Mouse (Mus musculus) megakaryocyte-erythroid progenitor cell, adult 5-6 weeks (primary cell): ENCODE data around the gene Atp6v0e. TPM values are rescaled to one million over a fixed set of nuclear protein-coding genes. Genes with fewer than 3 reads are reported as not detected.

Experiments
- ATAC-seq: replicated peaks from 2 replicates; pipeline ENCODE4 v1.8.0; 2016; ENCODE audit warnings: mild to moderate bottlenecking, inconsistent platforms; ENCODE audit not compliant: severe bottlenecking, poor library complexity, low FRiP score, low TSS enrichment
- total RNA-seq, 2 experiments: library from RNA; stranded (forward) in 1 of 2; stranded (reverse) in 1 of 2; fragments of 200-1000, 215-1000 nt in 1 of 2; fragments of >200 nt in 1 of 2; fragmentation: Nextera tagmentation in 1 of 2; gene quantifications; 2 replicates each; pipeline ENCODE4 v1.2.3; 2014 to 2017

Atp6v0e gene
- total RNA-seq, 2 experiments from 2014 or later: 212 to 270 TPM

DNA sequence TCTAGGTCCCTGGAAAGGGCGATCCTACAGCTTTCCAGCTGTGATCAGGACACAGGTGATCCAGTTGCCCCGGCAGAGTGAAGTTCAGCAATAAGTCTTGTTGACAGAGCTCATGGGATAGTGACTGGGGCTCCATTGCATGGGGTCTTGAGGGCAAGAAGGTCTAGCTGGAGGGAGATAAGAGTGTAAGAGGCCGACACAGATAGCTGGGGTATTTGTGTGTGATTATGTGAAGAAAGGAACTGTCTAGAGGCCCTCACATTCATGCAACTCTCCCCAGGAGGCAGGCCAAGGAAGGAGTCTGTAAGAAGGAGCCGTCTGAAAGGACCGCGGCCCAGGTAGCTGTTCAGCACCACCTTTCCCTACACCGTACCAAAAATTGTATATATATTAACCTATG lies 44.0 kb downstream of the Atp6v0e start:
- ATAC-seq: no peak

DNA sequence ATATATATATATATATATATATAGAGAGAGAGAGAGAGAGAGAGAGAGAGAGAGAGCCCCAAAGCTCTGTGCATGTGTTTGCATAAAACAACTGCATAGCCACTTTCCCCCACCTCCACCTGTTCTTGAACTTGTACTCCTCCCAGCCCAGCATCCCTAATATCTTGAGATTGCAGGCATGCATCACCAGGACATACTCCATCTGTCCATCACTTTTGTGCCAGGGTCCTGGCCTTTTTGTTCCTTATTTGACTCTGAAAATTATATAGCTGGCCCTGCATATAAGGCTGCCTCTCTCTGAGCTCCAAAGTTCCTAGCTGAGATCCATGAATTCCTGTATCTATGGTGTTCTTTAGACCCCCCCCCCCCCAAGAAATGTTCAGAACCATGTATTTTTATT lies 45.5 kb downstream of the Atp6v0e start:
- ATAC-seq: no peak

DNA sequence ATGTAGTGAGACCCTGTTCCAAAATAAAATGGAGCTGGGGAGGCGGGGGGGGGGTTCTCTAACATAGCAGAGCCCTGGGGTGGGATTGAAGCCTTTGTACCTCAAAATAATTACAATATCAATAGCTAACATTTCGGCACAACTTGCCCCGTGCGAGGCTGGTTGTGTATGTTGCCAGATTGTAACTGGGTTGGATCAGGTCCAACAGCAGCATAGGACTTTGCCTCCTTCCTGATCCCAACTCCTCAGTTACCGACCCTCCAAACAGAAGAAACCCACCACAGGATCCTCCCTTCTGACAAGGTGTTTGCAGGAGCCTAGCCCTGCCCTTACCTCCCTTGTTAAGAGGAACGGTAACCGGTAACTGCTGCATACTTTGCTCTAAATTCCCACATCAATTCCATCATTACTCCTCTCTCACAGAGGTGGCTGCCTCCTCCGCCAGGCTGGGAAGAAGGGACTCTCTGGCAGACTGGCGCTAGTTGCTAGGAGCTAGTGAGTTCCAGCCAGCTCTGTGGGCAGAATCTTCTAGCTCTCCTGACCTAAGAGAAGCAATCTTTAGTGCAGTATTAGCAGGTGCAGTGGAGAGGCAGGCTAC lies 46.1 kb downstream of the Atp6v0e start:
- ATAC-seq: 0 out of 2 replicates have a peak, but pooled peaks have one; percentile 9

GRCm38 (mm10) chr17:26710049-26710448 lies 47.0 kb downstream of the Atp6v0e start:
- peak; percentile 74 for ATAC-seq

GRCm38 (mm10) chr17:26715271-26715758 lies 52.3 kb downstream of the Atp6v0e start, which contains the start of gene Crebrf:
Crebrf (plus strand) TSS chr17:26715650.
- peak; percentile 86 for ATAC-seq

- peak; percentile 80 for ATAC-seq
Observed at GRCm38 (mm10) chr17:26715916-26716717, 53.1 kb downstream of the Atp6v0e start.

GRCm38 (mm10) chr17:26717868-26718267 lies 54.8 kb downstream of the Atp6v0e start:
- no peak for ATAC-seq

GRCm38 (mm10) chr17:26719405-26719804 lies 56.4 kb downstream of the Atp6v0e start:
- no peak for ATAC-seq

- ATAC-seq: peak; percentile 60
Observed at GRCm38 (mm10) chr17:26721802-26722201, 58.8 kb downstream of the Atp6v0e start.

- peak; percentile 72 for ATAC-seq
Observed at GRCm38 (mm10) chr17:26724790-26725189, 61.8 kb downstream of the Atp6v0e start.

DNA sequence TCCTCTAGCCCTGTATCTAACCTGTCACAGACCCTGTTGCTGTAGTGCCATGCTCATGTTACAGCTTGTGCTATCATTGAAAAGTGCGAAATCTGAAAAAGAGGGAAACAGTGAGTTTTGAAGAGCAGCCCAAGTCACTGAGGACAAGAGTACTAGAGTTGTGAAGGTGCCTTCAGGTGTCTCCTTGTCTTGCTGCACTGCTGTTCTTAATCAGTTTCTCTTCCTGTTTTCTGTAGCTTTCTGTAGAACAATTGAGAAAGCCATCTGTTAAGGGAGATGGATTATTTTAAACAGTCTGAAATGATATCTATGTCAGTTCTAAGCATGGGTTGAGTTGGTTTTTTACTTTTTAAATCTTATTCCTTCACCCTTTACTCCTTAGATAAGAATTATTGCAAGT lies 63.6 kb downstream of the Atp6v0e start:
- ATAC-seq: no peak

- no peak for ATAC-seq
Observed at GRCm38 (mm10) chr17:26727110-26727755, 64.2 kb downstream of the Atp6v0e start.

DNA sequence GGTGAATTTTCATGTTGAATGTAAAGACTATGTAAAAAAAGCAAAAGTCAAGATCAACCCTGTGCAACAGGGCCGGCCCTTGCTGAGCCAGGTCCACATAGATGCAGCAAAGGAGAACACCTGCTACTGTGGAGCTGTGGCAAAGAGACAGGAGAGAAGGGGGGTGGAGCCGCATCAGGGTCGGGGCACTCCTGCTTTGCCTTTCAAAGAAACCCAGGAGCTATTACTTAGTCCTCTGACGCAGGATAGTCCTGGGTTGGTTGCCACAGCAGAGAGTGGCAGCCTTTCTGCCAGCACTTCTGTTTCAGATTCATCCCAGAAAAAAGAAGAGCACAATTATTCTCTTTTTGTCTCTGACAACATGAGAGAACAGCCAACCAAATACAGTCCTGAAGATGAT lies 79.5 kb downstream of the Atp6v0e start:
- no peak for ATAC-seq

- ATAC-seq: no peak
Observed at GRCm38 (mm10) chr17:26743294-26743693, 80.3 kb downstream of the Atp6v0e start.

Other genes with a start within 250 kb of the Atp6v0e start
- gene Neurl1b, start 248.4 kb upstream of the Atp6v0e start, total RNA-seq (2014; fragmentation: Nextera tagmentation): 0.22 and 0.25 TPM in 2 replicates
- gene Neurl1b, start 248.4 kb upstream of the Atp6v0e start, total RNA-seq (2017): 0.09 and 0.53 TPM in 2 replicates
- 51.7 and 55.0 TPM in 2 replicates for gene Ergic1, start 101.7 kb upstream of the Atp6v0e start, total RNA-seq (2014; fragmentation: Nextera tagmentation)
- gene Ergic1, start 101.7 kb upstream of the Atp6v0e start, total RNA-seq (2017): 31.6 and 40.3 TPM in 2 replicates
- 18.4 and 29.1 TPM in 2 replicates for gene Dusp1, start 101.1 kb upstream of the Atp6v0e start, total RNA-seq (2014; fragmentation: Nextera tagmentation)
- gene Dusp1, start 101.1 kb upstream of the Atp6v0e start, total RNA-seq (2017): 73.3 and 79.0 TPM in 2 replicates
- gene Crebrf, start 52.4 kb downstream of the Atp6v0e start, total RNA-seq (2014; fragmentation: Nextera tagmentation): 11.4 and 12.0 TPM in 2 replicates
- 17.9 and 37.0 TPM in 2 replicates for gene Crebrf, start 52.4 kb downstream of the Atp6v0e start, total RNA-seq (2017)
- 60.6 and 68.9 TPM in 2 replicates for gene Bnip1, start 117.8 kb downstream of the Atp6v0e start, total RNA-seq (2014; fragmentation: Nextera tagmentation)
- 49.6 and 59.8 TPM in 2 replicates for gene Bnip1, start 117.8 kb downstream of the Atp6v0e start, total RNA-seq (2017)
- gene Nkx2-5, start 181.8 kb downstream of the Atp6v0e start, total RNA-seq (2014; fragmentation: Nextera tagmentation): not detected in 2 replicates
- gene Nkx2-5, start 181.8 kb downstream of the Atp6v0e start, total RNA-seq (2017): not detected in 2 replicates